Mouse (Mus musculus) kidney, adult 2 months (tissue): ENCODE results near the gene Mylk. TPM values are rescaled to one million over a fixed set of nuclear protein-coding genes. Genes with fewer than 3 reads are reported as not detected.

Experiments used
- DNase-seq: peaks from one replicate; pipeline ENCODE4 v3.0.0; 2021
- H3K27ac ChIP-seq: fragments of 200-500 bp; 2 replicates; pipeline ENCODE4 v1.5.1; 2012; ENCODE audit warnings: low read depth, low read length, control low read depth, inconsistent platforms; ENCODE audit not compliant: insufficient read depth
- H3K27me3 ChIP-seq: fragments of 200-500 bp; replicated peaks from 2 replicates; pipeline ENCODE4 v1.6.1; 2012; ENCODE audit warnings: mild to moderate bottlenecking, moderate library complexity, low read length, inconsistent platforms; ENCODE audit not compliant: control insufficient read depth, insufficient read depth
- H3K36me3 ChIP-seq: fragments of 200-500 bp; 2 replicates; pipeline ENCODE4 v1.6.1; 2012; ENCODE audit warnings: mild to moderate bottlenecking, moderate library complexity, low read length, inconsistent platforms; ENCODE audit not compliant: control insufficient read depth, insufficient read depth
- H3K4me1 ChIP-seq: fragments of 200-500 bp; 2 replicates; pipeline ENCODE4 v1.6.1; 2011; ENCODE audit warnings: low read length; ENCODE audit not compliant: control insufficient read depth, insufficient read depth
- H3K4me3 ChIP-seq: fragments of 200-500 bp; 2 replicates; pipeline ENCODE4 v1.5.1; 2011; ENCODE audit warnings: mild to moderate bottlenecking, low read depth, low read length, control low read depth; ENCODE audit not compliant: insufficient read depth
- CTCF ChIP-seq: fragments of 200-500 bp; conservative IDR thresholded peaks from 2 replicates; pipeline ENCODE4 v1.5.1; 2011; ENCODE audit warnings: low read depth, mild to moderate bottlenecking, control low read depth, low read length, moderate library complexity, mixed read lengths; ENCODE audit not compliant: insufficient read depth, insufficient read length
- POLR2A ChIP-seq: fragments of 200-500 bp; IDR thresholded peaks from one replicate; pipeline ENCODE4 v1.6.1; 2011; ENCODE audit warnings: low read depth, low read length, control low read depth
- WGBS: fragments of 180-500 bp; shearing (Covaris S2); methylation state at CpG from one replicate; pipeline ENCODE4 v1.1.7; 2018; 5-methylcytosine and 5-hydroxymethylcytosine counted together
- polyA plus RNA-seq: library from polyadenylated mRNA; depleted of rRNA; stranded (reverse); fragments of >200 nt; gene quantifications from 2 replicates; pipeline ENCODE4 v1.2.3, GENCODE M21; 2012

Gene Mylk
- polyA plus RNA-seq, 1 experiment, result 64.7 TPM

GRCm38 (mm10) chr16:35016491-35016890 is 271.5 kb downstream of the Mylk start:
- TF ChIP-seq POLR2A, result no peak
- no peak for DNase-seq
- WGBS, result 83% methylated on average over 3 of the region's 3 CpGs
- Histone ChIP-seq H3K27me3 (no peaks in the 10 kb centered on the region), H3K4me3 (no peak overlapping the region), H3K27ac (no peak overlapping the region), H3K4me1 (no peaks in the 10 kb centered on the region), H3K36me3 (no peaks in the 10 kb centered on the region)

- TF ChIP-seq POLR2A, result no peak
- TF ChIP-seq CTCF, result no peak
- no peak overlapping the region for H3K4me3 ChIP-seq
- no peak for DNase-seq
- H3K4me1 ChIP-seq, result peaks cover 3% of the 10 kb centered on the region; the same call in 1 of the 2 replicates
- no peaks in the 10 kb centered on the region for H3K36me3 ChIP-seq
- no peaks in the 10 kb centered on the region for H3K27me3 ChIP-seq
- 54% methylated on average over 1 of the region's 1 CpGs for WGBS
- no peak overlapping the region for H3K27ac ChIP-seq
Observed at GRCm38 (mm10) chr16:35018470-35018974, 273.5 kb downstream of the Mylk start.

DNA sequence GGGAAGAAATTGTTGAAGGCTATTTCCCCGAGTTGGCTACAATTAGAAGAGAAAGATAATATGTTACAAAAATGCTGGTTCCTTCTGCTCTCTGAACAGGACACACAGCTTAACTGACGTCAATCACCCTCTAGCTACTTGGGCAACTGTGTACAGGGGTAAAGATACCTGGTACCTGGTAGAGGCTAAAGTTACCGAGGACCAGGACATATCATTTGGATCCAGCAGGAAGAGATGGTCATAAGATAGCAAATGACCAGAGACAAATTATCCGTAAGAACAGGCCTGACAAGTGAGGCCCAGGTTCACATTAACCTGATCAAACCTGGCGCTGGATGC is 276.9 kb downstream of the Mylk start:
- WGBS, result 42% methylated on average over 5 of the region's 5 CpGs
- DNase-seq, result no peak
- TF ChIP-seq CTCF (no peak), POLR2A (no peak)
- Histone ChIP-seq H3K4me1 (peaks cover 3% of the 10 kb centered on the region; the same call in 1 of the 2 replicates), H3K27me3 (no peaks in the 10 kb centered on the region), H3K4me3 (peak overlapping the region; percentile 44), H3K27ac (0 out of 2 replicates have a peak overlapping the region, but pooled peaks have one; percentile 57), H3K36me3 (no peaks in the 10 kb centered on the region)

GRCm38 (mm10) chr16:35022242-35023137 is 277.5 kb downstream of the Mylk start, which contains the start of gene Hacd2:
TSS of gene Hacd2 (plus strand) at chr16:35022428.
- H3K4me3 ChIP-seq, result peak within 1 kb of the TSS; percentile 94
- 1% methylated on average over 93 of the region's 97 CpGs for WGBS
- TF ChIP-seq CTCF, result no peak
- TF ChIP-seq POLR2A, result peak; percentile 46
- H3K36me3 ChIP-seq, result no peaks in the 10 kb centered on the region
- H3K4me1 ChIP-seq, result peaks cover 3% of the 10 kb centered on the region; the same call in 1 of the 2 replicates
- peak within 1 kb of the TSS; percentile 81 for H3K27ac ChIP-seq
- no peaks in the 10 kb centered on the region for H3K27me3 ChIP-seq
- DNase-seq, result peak; percentile 97

DNA sequence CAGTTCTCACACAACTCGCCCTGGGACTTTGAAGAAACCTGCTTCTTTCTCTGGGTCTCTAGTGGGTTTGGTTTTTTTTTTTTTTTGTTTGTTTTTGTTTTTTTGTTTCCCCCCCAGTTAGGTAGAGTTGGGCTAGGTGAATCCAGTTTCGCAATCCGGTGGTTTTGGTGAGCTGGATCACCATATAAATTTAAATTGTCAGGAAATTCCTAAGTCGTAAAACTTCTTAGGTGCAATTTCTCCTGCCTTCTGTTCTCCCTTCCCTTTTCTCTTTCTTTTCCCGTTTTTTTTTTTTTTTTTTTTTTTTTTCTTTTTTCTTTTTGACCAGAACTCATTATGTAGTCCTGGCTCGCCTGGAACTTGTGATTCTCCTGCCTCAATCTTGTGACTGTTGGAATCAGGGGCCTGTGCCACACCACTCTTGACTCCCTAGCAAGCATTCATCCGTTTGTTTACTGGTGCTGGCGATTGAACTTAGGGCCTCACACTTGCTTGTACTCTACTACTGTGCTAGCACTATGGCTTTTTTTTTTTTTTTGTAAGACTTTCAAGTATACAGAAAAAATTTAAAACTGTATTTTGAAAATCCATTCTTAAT is 278.2 kb downstream of the Mylk start:
- WGBS, result 16% methylated on average over 8 of the region's 8 CpGs

DNA sequence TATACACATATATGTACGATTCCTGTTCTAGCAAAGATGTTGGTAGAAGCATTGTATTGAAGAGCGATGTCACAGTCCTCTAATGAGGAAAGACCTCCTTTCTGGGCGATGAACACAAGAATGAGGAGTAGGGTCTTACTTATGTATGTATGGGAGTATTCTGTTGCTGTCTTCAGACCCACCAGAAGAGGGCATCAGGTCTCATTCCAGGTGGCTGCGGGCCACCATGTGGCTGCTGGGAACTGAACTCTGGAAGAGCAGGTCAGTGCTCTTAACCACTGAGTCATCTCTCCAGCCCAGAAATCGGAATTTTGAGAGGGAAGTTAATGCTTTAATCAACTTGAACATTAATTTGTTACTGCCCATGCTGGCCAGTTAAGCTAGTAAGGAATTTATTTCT is 279.3 kb downstream of the Mylk start:
- Histone ChIP-seq H3K36me3 (peaks cover 2% of the 10 kb centered on the region; the same call in 1 of the 2 replicates), H3K27ac (no peak overlapping the region), H3K27me3 (no peaks in the 10 kb centered on the region), H3K4me3 (no peak overlapping the region), H3K4me1 (peaks cover 3% of the 10 kb centered on the region; the same call in 1 of the 2 replicates)
- WGBS, result 87% methylated on average over 5 of the region's 5 CpGs
- TF ChIP-seq CTCF (peak; percentile 32; the same call in 1 of the 2 replicates), POLR2A (no peak)
- DNase-seq, result no peak

More for the DNA sequence above, 278.2 kb downstream of the Mylk start:
- Histone ChIP-seq H3K27me3 (no peaks in the 10 kb centered on the region), H3K27ac (peak overlapping the region; percentile 66), H3K36me3 (no peaks in the 10 kb centered on the region), H3K4me3 (peak overlapping the region; percentile 94), H3K4me1 (peaks cover 3% of the 10 kb centered on the region; the same call in 1 of the 2 replicates)
- no peak for TF ChIP-seq CTCF
- no peak for TF ChIP-seq POLR2A
- DNase-seq, result no peak

GRCm38 (mm10) chr16:35025347-35025746 is 280.3 kb downstream of the Mylk start:
- peaks cover 3% of the 10 kb centered on the region; the same call in 1 of the 2 replicates for H3K4me1 ChIP-seq
- H3K27ac ChIP-seq, result no peak overlapping the region
- TF ChIP-seq CTCF, result no peak
- no peak for TF ChIP-seq POLR2A
- no peak for DNase-seq
- H3K27me3 ChIP-seq, result no peaks in the 10 kb centered on the region
- H3K4me3 ChIP-seq, result no peak overlapping the region
- 97% methylated on average over 4 of the region's 4 CpGs for WGBS
- H3K36me3 ChIP-seq, result peaks cover 2% of the 10 kb centered on the region; the same call in 1 of the 2 replicates
